Mouse (Mus musculus): ENCODE data around the gene Nkx6-1. TPM values are rescaled to one million over a fixed set of nuclear protein-coding genes. Genes with fewer than 3 reads are reported as not detected.

The Nkx6-1 gene
- polyA plus RNA-seq (2016; fragmentation: Nextera tagmentation; extraction: Ambion mirVana) = 0.13 TPM in 1 of 2 replicates, not detected in the other

DNA sequence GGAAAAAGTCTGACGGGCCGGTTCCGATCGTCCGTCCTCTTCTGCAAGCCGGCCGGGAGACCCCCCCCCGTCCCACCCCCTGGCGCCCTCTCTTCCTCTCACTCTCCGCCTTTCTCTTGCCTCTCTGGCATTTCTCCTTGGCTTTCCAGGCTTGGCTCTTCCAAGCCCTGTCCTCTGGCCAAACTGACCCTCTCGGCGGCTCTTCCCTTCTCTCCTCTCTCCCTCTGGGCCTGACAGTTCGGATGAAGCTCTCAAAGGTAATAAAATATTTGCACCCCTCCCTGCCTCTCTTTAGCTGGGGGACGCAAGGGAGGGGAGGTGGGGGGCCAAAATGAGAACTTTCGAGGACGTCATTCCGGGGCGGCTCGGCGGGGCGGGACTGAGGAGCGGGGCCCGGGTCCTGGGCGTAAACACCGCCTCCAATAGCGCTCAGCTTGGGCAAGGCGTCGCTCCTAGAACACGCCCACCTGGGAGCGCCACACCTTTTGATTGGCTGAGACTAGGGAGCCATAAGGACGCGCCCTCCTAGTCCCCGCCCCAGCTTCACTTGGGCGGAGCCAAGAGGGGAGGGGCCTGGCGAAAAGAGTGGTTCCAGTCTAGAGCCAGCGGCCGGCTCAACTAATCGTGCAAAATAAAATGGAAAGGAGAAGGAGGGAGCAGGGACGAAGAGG is at the start of gene Nkx6-1:
Nkx6-1 (minus strand) TSS at position 52 of the 671 bp plus-strand sequence.
- Histone ChIP-seq H3K27ac (no peak within 1 kb of the TSS), H3K4me2 (peak within 1 kb of the TSS; percentile 73), H3K9ac (replicated peaks) (peak within 1 kb of the TSS; percentile 52), H3K36me3 (no peaks in the 10 kb centered on the region), H3K4me3 (replicated peaks) (peak within 1 kb of the TSS; percentile 45), H3K9me3 (no peaks in the 10 kb centered on the region), H3K27me3 (peaks cover 93% of the 10 kb centered on the region), H3K4me1 (replicated peaks) (peaks cover 23% of the 10 kb centered on the region)
- WGBS = under 1% methylated on average over 39 of the region's 39 CpGs
- ATAC-seq (ENCODE audit: insufficient number of reproducible peaks, insufficient read depth, low FRiP score, low TSS enrichment, low read depth) = peak; percentile 95

GRCm38 (mm10) chr5:101713064-101713613 is 48.3 kb upstream of the Nkx6-1 start:
- no peaks in the 10 kb centered on the region for H3K4me1 ChIP-seq (replicated peaks)
- no peaks in the 10 kb centered on the region for H3K36me3 ChIP-seq
- WGBS = 87% methylated on average over 6 of the region's 6 CpGs
- no peaks in the 10 kb centered on the region for H3K27me3 ChIP-seq
- no peak for ATAC-seq (ENCODE audit: insufficient number of reproducible peaks, insufficient read depth, low FRiP score, low TSS enrichment, low read depth)
- H3K9ac ChIP-seq (replicated peaks) = no peak overlapping the region
- H3K9me3 ChIP-seq = 0 out of 2 replicates have a peak, but pooled peaks cover 3% of the 10 kb centered on the region
- no peak overlapping the region for H3K4me2 ChIP-seq
- H3K4me3 ChIP-seq (replicated peaks) = no peak overlapping the region
- H3K27ac ChIP-seq = no peak overlapping the region

- no peak for ATAC-seq (ENCODE audit: insufficient number of reproducible peaks, insufficient read depth, low FRiP score, low TSS enrichment, low read depth)
- H3K4me2 ChIP-seq = peak overlapping the region; percentile 10
- H3K36me3 ChIP-seq = no peaks in the 10 kb centered on the region
- H3K4me3 ChIP-seq (replicated peaks) = no peak overlapping the region
- no peak overlapping the region for H3K27ac ChIP-seq
- 66% methylated on average over 24 of the region's 25 CpGs for WGBS
- H3K9ac ChIP-seq (replicated peaks) = no peak overlapping the region
- H3K4me1 ChIP-seq (replicated peaks) = 0 out of 2 replicates have a peak, but pooled peaks cover 5% of the 10 kb centered on the region
- peaks cover 12% of the 10 kb centered on the region; the same call in 1 of the 2 replicates for H3K27me3 ChIP-seq
- no peaks in the 10 kb centered on the region for H3K9me3 ChIP-seq
Measured at GRCm38 (mm10) chr5:101703374-101704260, 38.8 kb upstream of the Nkx6-1 start.

DNA sequence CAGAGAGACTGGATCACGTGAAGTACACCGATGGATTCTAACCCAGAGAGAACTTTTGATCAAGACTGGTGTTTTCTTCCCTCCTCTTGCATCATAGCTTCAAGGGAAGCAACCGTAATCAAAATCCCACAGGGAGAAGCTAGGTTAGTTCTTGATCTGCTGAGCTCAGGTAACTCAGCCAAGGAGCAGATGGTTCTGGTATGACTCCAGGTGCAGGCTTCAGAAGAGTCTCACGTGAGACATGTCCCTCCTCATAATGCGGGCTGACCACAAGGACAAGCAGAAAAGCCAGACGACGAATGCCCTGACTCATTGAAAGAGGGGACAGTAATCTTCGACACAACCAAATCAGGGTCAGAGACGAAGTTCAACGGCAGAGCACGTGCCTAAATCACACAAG is 37.8 kb upstream of the Nkx6-1 start:
- no peak overlapping the region for H3K4me2 ChIP-seq
- no peak for ATAC-seq (ENCODE audit: insufficient number of reproducible peaks, insufficient read depth, low FRiP score, low TSS enrichment, low read depth)
- no peaks in the 10 kb centered on the region for H3K9me3 ChIP-seq
- H3K36me3 ChIP-seq = no peaks in the 10 kb centered on the region
- 79% methylated on average over 11 of the region's 11 CpGs for WGBS
- no peak overlapping the region for H3K9ac ChIP-seq (replicated peaks)
- H3K4me1 ChIP-seq (replicated peaks) = 0 out of 2 replicates have a peak, but pooled peaks cover 5% of the 10 kb centered on the region
- peaks cover 12% of the 10 kb centered on the region; the same call in 1 of the 2 replicates for H3K27me3 ChIP-seq
- H3K27ac ChIP-seq = no peak overlapping the region
- no peak overlapping the region for H3K4me3 ChIP-seq (replicated peaks)

DNA sequence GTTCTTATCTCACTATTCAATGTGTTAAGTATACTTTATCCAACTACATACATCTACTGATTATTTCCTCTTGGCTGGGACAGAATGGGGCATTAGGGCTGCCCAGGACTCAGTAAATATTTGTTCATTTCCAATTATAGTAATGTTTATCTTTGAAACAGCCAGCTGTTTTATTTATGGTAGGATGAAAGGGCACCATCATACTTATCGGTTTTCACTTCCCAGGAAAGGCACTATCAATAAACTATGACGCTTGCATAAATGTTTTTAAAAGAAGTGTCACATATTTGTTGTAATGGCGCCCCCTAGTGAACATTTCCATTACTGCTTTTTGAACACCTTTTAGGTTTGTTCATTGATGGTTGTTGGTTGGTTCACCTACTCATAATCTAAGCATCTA is 35.8 kb upstream of the Nkx6-1 start:
- no peak for ATAC-seq (ENCODE audit: insufficient number of reproducible peaks, insufficient read depth, low FRiP score, low TSS enrichment, low read depth)
- H3K36me3 ChIP-seq = no peaks in the 10 kb centered on the region
- 0 out of 2 replicates have a peak, but pooled peaks cover 5% of the 10 kb centered on the region for H3K4me1 ChIP-seq (replicated peaks)
- H3K9ac ChIP-seq (replicated peaks) = no peak overlapping the region
- H3K9me3 ChIP-seq = no peaks in the 10 kb centered on the region
- WGBS = 8% methylated on average over 3 of the region's 3 CpGs
- peaks cover 12% of the 10 kb centered on the region; the same call in 1 of the 2 replicates for H3K27me3 ChIP-seq
- H3K27ac ChIP-seq = no peak overlapping the region
- H3K4me3 ChIP-seq (replicated peaks) = no peak overlapping the region
- no peak overlapping the region for H3K4me2 ChIP-seq

DNA sequence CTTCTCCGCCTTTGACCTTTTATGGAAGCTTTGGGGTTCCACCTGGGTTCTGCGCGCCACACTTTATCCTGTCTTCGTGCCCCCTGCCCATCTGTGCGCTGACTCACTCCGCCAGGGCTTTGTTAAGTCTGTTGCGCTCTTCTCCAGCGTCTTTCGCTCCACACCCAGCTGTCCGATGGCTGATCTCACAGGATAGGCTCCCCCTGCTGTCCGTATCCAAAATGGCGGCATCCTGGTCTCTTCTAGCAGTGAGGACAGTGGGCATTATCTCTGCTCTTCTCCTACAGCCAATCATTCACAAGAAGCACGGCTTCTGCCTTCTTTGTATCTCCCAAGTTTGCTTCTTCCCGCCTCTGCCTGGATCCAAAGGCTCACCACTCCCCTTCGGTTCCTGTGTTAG is 23.8 kb upstream of the Nkx6-1 start:
- H3K27me3 ChIP-seq = peaks cover 8% of the 10 kb centered on the region; the same call in 1 of the 2 replicates
- no peaks in the 10 kb centered on the region for H3K36me3 ChIP-seq
- WGBS = 21% methylated on average over 15 of the region's 15 CpGs
- H3K27ac ChIP-seq = no peak overlapping the region
- no peak overlapping the region for H3K9ac ChIP-seq (replicated peaks)
- no peak overlapping the region for H3K4me3 ChIP-seq (replicated peaks)
- H3K4me2 ChIP-seq = peak overlapping the region; percentile 28; the same call in 1 of the 2 replicates
- ATAC-seq (ENCODE audit: insufficient number of reproducible peaks, insufficient read depth, low FRiP score, low TSS enrichment, low read depth) = no peak
- peaks cover under 1% of the 10 kb centered on the region for H3K4me1 ChIP-seq (replicated peaks)
- H3K9me3 ChIP-seq = no peaks in the 10 kb centered on the region

- no peak overlapping the region for H3K4me3 ChIP-seq (replicated peaks)
Measured at GRCm38 (mm10) chr5:101683340-101683739, 18.5 kb upstream of the Nkx6-1 start.

DNA sequence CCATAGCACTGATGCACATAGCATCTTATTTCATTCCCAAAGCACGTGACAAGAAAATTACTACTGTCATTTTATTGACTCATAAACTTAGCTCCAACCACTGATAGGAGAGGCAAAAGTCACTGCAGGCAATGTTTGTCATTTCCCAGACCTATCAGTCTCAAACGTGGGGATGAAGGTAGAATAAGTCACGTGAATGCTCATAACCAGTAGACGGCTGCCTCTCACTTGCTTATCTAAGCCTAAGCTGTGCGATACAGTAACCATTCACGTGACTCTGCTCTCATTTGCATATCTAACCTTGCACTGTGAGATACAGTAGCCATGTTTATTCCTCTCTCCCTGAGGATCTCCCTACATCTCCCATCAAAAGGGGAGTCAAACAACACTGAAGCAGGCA is 15.5 kb upstream of the Nkx6-1 start:
- H3K27me3 ChIP-seq = no peaks in the 10 kb centered on the region
- no peak overlapping the region for H3K9ac ChIP-seq (replicated peaks)
- no peak for ATAC-seq (ENCODE audit: insufficient number of reproducible peaks, insufficient read depth, low FRiP score, low TSS enrichment, low read depth)
- H3K4me2 ChIP-seq = no peak overlapping the region
- H3K36me3 ChIP-seq = no peaks in the 10 kb centered on the region
- 74% methylated on average over 6 of the region's 6 CpGs for WGBS
- H3K4me1 ChIP-seq (replicated peaks) = peaks cover 8% of the 10 kb centered on the region
- H3K4me3 ChIP-seq (replicated peaks) = no peak overlapping the region
- no peaks in the 10 kb centered on the region for H3K9me3 ChIP-seq
- H3K27ac ChIP-seq = no peak overlapping the region

More at GRCm38 (mm10) chr5:101683340-101683739, 18.5 kb upstream of the Nkx6-1 start:
- no peaks in the 10 kb centered on the region for H3K9me3 ChIP-seq
- no peak overlapping the region for H3K4me2 ChIP-seq
- H3K27me3 ChIP-seq = peaks cover 8% of the 10 kb centered on the region; the same call in 1 of the 2 replicates
- H3K27ac ChIP-seq = no peak overlapping the region
- WGBS = 18% methylated on average over 5 of the region's 5 CpGs
- peaks cover 8% of the 10 kb centered on the region for H3K4me1 ChIP-seq (replicated peaks)
- H3K36me3 ChIP-seq = no peaks in the 10 kb centered on the region
- H3K9ac ChIP-seq (replicated peaks) = no peak overlapping the region
- ATAC-seq (ENCODE audit: insufficient number of reproducible peaks, insufficient read depth, low FRiP score, low TSS enrichment, low read depth) = 0 out of 2 replicates have a peak, but pooled peaks have one; percentile 59

- Histone ChIP-seq H3K4me1 (replicated peaks) (peaks cover 9% of the 10 kb centered on the region), H3K4me2 (0 out of 2 replicates have a peak overlapping the region, but pooled peaks have one; percentile 19), H3K4me3 (replicated peaks) (no peak overlapping the region), H3K36me3 (no peaks in the 10 kb centered on the region), H3K27ac (no peak overlapping the region), H3K9ac (replicated peaks) (no peak overlapping the region), H3K9me3 (no peaks in the 10 kb centered on the region), H3K27me3 (peaks cover 60% of the 10 kb centered on the region)
- no peak for ATAC-seq (ENCODE audit: insufficient number of reproducible peaks, insufficient read depth, low FRiP score, low TSS enrichment, low read depth)
- 4% methylated on average over 15 of the region's 15 CpGs for WGBS
Measured at GRCm38 (mm10) chr5:101669381-101669780, 4.6 kb upstream of the Nkx6-1 start.

DNA sequence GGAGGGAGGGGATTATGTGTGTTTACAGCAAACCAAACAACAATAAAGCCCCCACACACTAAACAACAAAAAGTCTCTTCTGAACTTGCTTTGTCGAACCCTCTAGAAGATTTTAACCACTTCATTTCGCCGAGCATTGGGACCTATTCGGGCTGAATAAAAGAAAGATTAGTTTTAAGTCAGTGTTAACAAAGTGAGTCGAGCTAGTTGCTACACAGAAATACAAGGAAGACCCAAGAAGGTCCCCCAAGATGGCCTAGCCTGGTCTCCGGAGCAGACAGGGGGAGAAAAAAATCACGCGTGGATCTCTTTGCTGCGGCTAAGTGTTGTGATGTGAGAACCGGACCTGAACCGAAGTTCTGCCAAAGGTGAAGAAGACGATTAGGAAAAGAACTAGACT is 3.7 kb upstream of the Nkx6-1 start:
- H3K27ac ChIP-seq = no peak overlapping the region
- H3K36me3 ChIP-seq = no peaks in the 10 kb centered on the region
- peaks cover 18% of the 10 kb centered on the region for H3K4me1 ChIP-seq (replicated peaks)
- ATAC-seq (ENCODE audit: insufficient number of reproducible peaks, insufficient read depth, low FRiP score, low TSS enrichment, low read depth) = no peak
- no peak overlapping the region for H3K9ac ChIP-seq (replicated peaks)
- H3K9me3 ChIP-seq = no peaks in the 10 kb centered on the region
- H3K27me3 ChIP-seq = peaks cover 69% of the 10 kb centered on the region
- WGBS = 7% methylated on average over 12 of the region's 12 CpGs
- no peak overlapping the region for H3K4me3 ChIP-seq (replicated peaks)
- no peak overlapping the region for H3K4me2 ChIP-seq

GRCm38 (mm10) chr5:101668028-101668427 is 3.2 kb upstream of the Nkx6-1 start:
- no peak overlapping the region for H3K9ac ChIP-seq (replicated peaks)
- H3K4me2 ChIP-seq = no peak overlapping the region
- H3K4me1 ChIP-seq (replicated peaks) = peaks cover 22% of the 10 kb centered on the region
- no peak overlapping the region for H3K27ac ChIP-seq
- H3K4me3 ChIP-seq (replicated peaks) = no peak overlapping the region
- H3K27me3 ChIP-seq = peaks cover 74% of the 10 kb centered on the region
- no peak for ATAC-seq (ENCODE audit: insufficient number of reproducible peaks, insufficient read depth, low FRiP score, low TSS enrichment, low read depth)
- H3K36me3 ChIP-seq = no peaks in the 10 kb centered on the region
- 1% methylated on average over 15 of the region's 15 CpGs for WGBS
- no peaks in the 10 kb centered on the region for H3K9me3 ChIP-seq

All from limb, embryonic 12.5 days (tissue).